Mouse (Mus musculus) heart, embryonic 12.5 days (tissue): ENCODE results near the gene 1700001C02Rik. TPM values are rescaled to one million over a fixed set of nuclear protein-coding genes. Genes with fewer than 3 reads are reported as not detected.

ENCODE experiments used
- ATAC-seq: fragments of 200-750 bp; cut with Nextera tagmentation; 2 replicates; pipeline ENCODE4 v1.8.0; 2017; ENCODE audit warnings: moderate TSS enrichment, moderate library complexity; ENCODE audit not compliant: insufficient number of reproducible peaks, low FRiP score
- H3K27ac ChIP-seq: fragments of 300-500 bp; sonication (generic); 2 replicates; pipeline ENCODE4 v1.5.1; 2016; ENCODE audit warnings: mild to moderate bottlenecking, moderate library complexity; ENCODE audit not compliant: poor library complexity, severe bottlenecking
- H3K27me3 ChIP-seq: fragments of 300-500 bp; sonication (generic); replicated peaks from 2 replicates; pipeline ENCODE4 v1.6.1; 2016; ENCODE audit warnings: mild to moderate bottlenecking, moderate library complexity
- H3K36me3 ChIP-seq: fragments of 300-500 bp; sonication (generic); 2 replicates; pipeline ENCODE4 v1.6.1; 2016; ENCODE audit warnings: mild to moderate bottlenecking, moderate library complexity
- H3K4me1 ChIP-seq: fragments of 300-500 bp; sonication (generic); replicated peaks from 2 replicates; pipeline ENCODE4 v1.6.1; 2016; ENCODE audit warnings: mild to moderate bottlenecking
- H3K4me2 ChIP-seq: fragments of 300-500 bp; sonication (generic); 2 replicates; pipeline ENCODE4 v1.6.1; 2016; ENCODE audit warnings: mild to moderate bottlenecking, moderate library complexity
- H3K4me3 ChIP-seq: fragments of 300-500 bp; sonication (generic); 2 replicates; pipeline ENCODE4 v1.5.1; 2016; ENCODE audit warnings: mild to moderate bottlenecking
- H3K9ac ChIP-seq: fragments of 300-500 bp; sonication (generic); 2 replicates; pipeline ENCODE4 v1.6.1; 2016; ENCODE audit warnings: mild to moderate bottlenecking, moderate library complexity
- H3K9me3 ChIP-seq: fragments of 300-500 bp; sonication (generic); replicated peaks from 2 replicates; pipeline ENCODE4 v1.6.1; 2016; ENCODE audit warnings: mild to moderate bottlenecking, moderate library complexity
- WGBS: fragments of 180-500 bp; shearing (Covaris S2); methylation state at CpG from one replicate; pipeline ENCODE4 v1.1.7; 2016; 5-methylcytosine and 5-hydroxymethylcytosine counted together
- polyA plus RNA-seq: library from polyadenylated mRNA; unstranded; fragments of >200 nt; fragmentation: Nextera tagmentation; extraction: Ambion mirVana; gene quantifications from 2 replicates; pipeline ENCODE4 v1.2.1, GENCODE M21; 2016

The 1700001C02Rik gene
- not detected in 2 replicates for polyA plus RNA-seq

GRCm38 (mm10) chr5:30465861-30466260 lies at the start of gene 1700001C02Rik:
Gene 1700001C02Rik, plus strand, starts transcription at chr5:30466047.
- Histone ChIP-seq H3K36me3 (no peaks in the 10 kb centered on the region), H3K4me3 (peak within 1 kb of the TSS; percentile 40), H3K9me3 (no peaks in the 10 kb centered on the region), H3K9ac (0 out of 2 replicates have a peak within 1 kb of the TSS, but pooled peaks have one; percentile 47), H3K4me2 (peak within 1 kb of the TSS; percentile 68), H3K4me1 (peaks cover 17% of the 10 kb centered on the region), H3K27ac (no peak within 1 kb of the TSS), H3K27me3 (peaks cover 63% of the 10 kb centered on the region)
- WGBS, result 19% methylated on average over 21 of the region's 21 CpGs
- ATAC-seq, result no peak

- 66% methylated on average over 5 of the region's 5 CpGs for WGBS
- H3K9ac ChIP-seq, result no peak overlapping the region
- H3K27me3 ChIP-seq, result 0 out of 2 replicates have a peak, but pooled peaks cover 20% of the 10 kb centered on the region
- no peak overlapping the region for H3K27ac ChIP-seq
- no peak overlapping the region for H3K4me2 ChIP-seq
- H3K36me3 ChIP-seq, result no peaks in the 10 kb centered on the region
- H3K4me3 ChIP-seq, result no peak overlapping the region
- H3K4me1 ChIP-seq, result no peaks in the 10 kb centered on the region
- H3K9me3 ChIP-seq, result no peaks in the 10 kb centered on the region
- ATAC-seq, result no peak
Measured at GRCm38 (mm10) chr5:30416665-30417064, 49.2 kb upstream of the 1700001C02Rik start.

GRCm38 (mm10) chr5:30423121-30423520 lies 42.7 kb upstream of the 1700001C02Rik start:
- H3K36me3 ChIP-seq, result no peaks in the 10 kb centered on the region
- H3K9ac ChIP-seq, result no peak overlapping the region
- H3K27ac ChIP-seq, result no peak overlapping the region
- H3K9me3 ChIP-seq, result no peaks in the 10 kb centered on the region
- no peak overlapping the region for H3K4me3 ChIP-seq
- no peak for ATAC-seq
- H3K4me2 ChIP-seq, result no peak overlapping the region
- WGBS, result 68% methylated on average over 4 of the region's 4 CpGs
- H3K27me3 ChIP-seq, result 0 out of 2 replicates have a peak, but pooled peaks cover 17% of the 10 kb centered on the region
- H3K4me1 ChIP-seq, result peaks cover 5% of the 10 kb centered on the region

GRCm38 (mm10) chr5:30423572-30424244 lies 42.1 kb upstream of the 1700001C02Rik start:
- Histone ChIP-seq H3K9ac (no peak overlapping the region), H3K27me3 (0 out of 2 replicates have a peak, but pooled peaks cover 17% of the 10 kb centered on the region), H3K4me2 (no peak overlapping the region), H3K4me1 (peaks cover 5% of the 10 kb centered on the region), H3K9me3 (no peaks in the 10 kb centered on the region), H3K4me3 (no peak overlapping the region), H3K27ac (no peak overlapping the region), H3K36me3 (no peaks in the 10 kb centered on the region)
- peak; percentile 39; the same call in 1 of the 2 replicates for ATAC-seq
- WGBS, result 19% methylated on average over 8 of the region's 8 CpGs

- Histone ChIP-seq H3K27me3 (no peaks in the 10 kb centered on the region), H3K9me3 (no peaks in the 10 kb centered on the region), H3K4me2 (no peak overlapping the region), H3K9ac (no peak overlapping the region), H3K36me3 (no peaks in the 10 kb centered on the region), H3K4me3 (no peak overlapping the region), H3K4me1 (peaks cover 5% of the 10 kb centered on the region), H3K27ac (no peak overlapping the region)
- no peak for ATAC-seq
- 84% methylated on average over 6 of the region's 6 CpGs for WGBS
Measured at GRCm38 (mm10) chr5:30427406-30427805, 38.4 kb upstream of the 1700001C02Rik start.

- WGBS, result 40% methylated on average over 2 of the region's 2 CpGs
- Histone ChIP-seq H3K9me3 (no peaks in the 10 kb centered on the region), H3K36me3 (no peaks in the 10 kb centered on the region), H3K27ac (no peak overlapping the region), H3K4me1 (peaks cover 2% of the 10 kb centered on the region; the same call in 1 of the 2 replicates), H3K4me2 (no peak overlapping the region), H3K27me3 (no peaks in the 10 kb centered on the region), H3K9ac (no peak overlapping the region), H3K4me3 (no peak overlapping the region)
- no peak for ATAC-seq
Measured at GRCm38 (mm10) chr5:30438931-30439330, 26.9 kb upstream of the 1700001C02Rik start.

- no peak overlapping the region for H3K4me2 ChIP-seq
- no peak overlapping the region for H3K4me3 ChIP-seq
- no peak for ATAC-seq
- H3K9ac ChIP-seq, result no peak overlapping the region
- H3K27ac ChIP-seq, result no peak overlapping the region
- H3K27me3 ChIP-seq, result no peaks in the 10 kb centered on the region
- H3K4me1 ChIP-seq, result no peaks in the 10 kb centered on the region
- WGBS, result 82% methylated on average over 8 of the region's 8 CpGs
- no peaks in the 10 kb centered on the region for H3K36me3 ChIP-seq
- H3K9me3 ChIP-seq, result no peaks in the 10 kb centered on the region
Measured at GRCm38 (mm10) chr5:30440308-30440906, 25.4 kb upstream of the 1700001C02Rik start.

- H3K27ac ChIP-seq, result no peak overlapping the region
- no peaks in the 10 kb centered on the region for H3K4me1 ChIP-seq
- H3K4me2 ChIP-seq, result no peak overlapping the region
- 61% methylated on average over 5 of the region's 5 CpGs for WGBS
- no peaks in the 10 kb centered on the region for H3K36me3 ChIP-seq
- no peak overlapping the region for H3K9ac ChIP-seq
- ATAC-seq, result no peak
- no peaks in the 10 kb centered on the region for H3K9me3 ChIP-seq
- peaks cover 6% of the 10 kb centered on the region; the same call in 1 of the 2 replicates for H3K27me3 ChIP-seq
- no peak overlapping the region for H3K4me3 ChIP-seq
Measured at GRCm38 (mm10) chr5:30442196-30442595, 23.7 kb upstream of the 1700001C02Rik start.

GRCm38 (mm10) chr5:30444327-30444895 lies 21.4 kb upstream of the 1700001C02Rik start:
- Histone ChIP-seq H3K27me3 (peaks cover 7% of the 10 kb centered on the region; the same call in 1 of the 2 replicates), H3K4me1 (no peaks in the 10 kb centered on the region), H3K9me3 (no peaks in the 10 kb centered on the region), H3K36me3 (no peaks in the 10 kb centered on the region), H3K4me3 (no peak overlapping the region), H3K9ac (no peak overlapping the region), H3K27ac (no peak overlapping the region), H3K4me2 (no peak overlapping the region)
- no peak for ATAC-seq
- whole genome bisulfite sequencing, result 83% methylated on average over 13 of the region's 13 CpGs

- H3K4me3 ChIP-seq, result no peak overlapping the region
- no peaks in the 10 kb centered on the region for H3K36me3 ChIP-seq
- WGBS, result 63% methylated on average over 6 of the region's 6 CpGs
- no peak overlapping the region for H3K27ac ChIP-seq
- no peaks in the 10 kb centered on the region for H3K9me3 ChIP-seq
- no peak overlapping the region for H3K9ac ChIP-seq
- no peak overlapping the region for H3K4me2 ChIP-seq
- no peaks in the 10 kb centered on the region for H3K4me1 ChIP-seq
- H3K27me3 ChIP-seq, result peaks cover 46% of the 10 kb centered on the region
- no peak for ATAC-seq
Measured at GRCm38 (mm10) chr5:30456056-30456455, 9.8 kb upstream of the 1700001C02Rik start.

- Histone ChIP-seq H3K36me3 (no peaks in the 10 kb centered on the region), H3K4me2 (no peak overlapping the region), H3K9me3 (no peaks in the 10 kb centered on the region), H3K4me3 (no peak overlapping the region), H3K4me1 (peaks cover 9% of the 10 kb centered on the region), H3K27me3 (peaks cover 78% of the 10 kb centered on the region), H3K9ac (no peak overlapping the region), H3K27ac (no peak overlapping the region)
- 41% methylated on average over 4 of the region's 4 CpGs for WGBS
- ATAC-seq, result no peak
Measured at GRCm38 (mm10) chr5:30460155-30460554, 5.7 kb upstream of the 1700001C02Rik start.
